Mouse (Mus musculus) bone marrow, adult 2 months (tissue): ENCODE results near the gene Lrrk1.

ENCODE experiments used
- CTCF ChIP-seq: fragments of 200-500 bp; IDR thresholded peaks from 2 replicates; pipeline ENCODE4 v1.5.1; 2011; ENCODE audit warnings: low read length, control low read depth; ENCODE audit not compliant: control insufficient read depth, insufficient read depth
- POLR2A ChIP-seq: fragments of 200-500 bp; IDR thresholded peaks from 2 replicates; pipeline ENCODE4 v1.6.1; 2011; ENCODE audit warnings: low read depth, mild to moderate bottlenecking, control low read depth, low read length, borderline replicate concordance; ENCODE audit not compliant: control insufficient read depth

DNA sequence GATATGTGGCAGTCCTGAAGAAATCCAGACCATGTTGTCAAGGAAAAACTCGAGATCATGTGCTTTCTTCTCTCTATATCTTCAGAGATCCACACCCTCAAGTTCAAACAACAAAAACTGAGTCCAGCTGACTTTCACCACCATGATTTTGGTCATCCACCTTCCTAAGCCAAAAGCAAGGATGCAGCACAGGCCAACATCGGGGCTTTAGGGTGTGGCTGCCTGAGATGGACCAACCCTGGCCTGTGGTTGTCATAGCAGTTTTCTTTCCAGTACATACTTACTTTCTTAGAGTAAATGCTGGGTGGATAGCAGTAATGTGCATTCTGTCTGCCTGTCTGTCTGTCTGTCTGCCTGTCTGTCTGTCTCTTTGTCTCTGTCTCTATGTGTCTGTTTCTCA, 22.7 kb downstream of the Lrrk1 start:
- TF ChIP-seq CTCF = no peak
- TF ChIP-seq POLR2A = no peak
